Mouse (Mus musculus) heart, embryonic 13.5 days (tissue): ENCODE data around the gene Dbil5. TPM values are rescaled to one million over a fixed set of nuclear protein-coding genes. Genes with fewer than 3 reads are reported as not detected.
A peak's percentile ranks its signal among the peaks of the same experiment; 100 is the strongest.

Experiments used
- ATAC-seq: fragments of 200-750 bp; cut with Nextera tagmentation; 2 replicates; pipeline ENCODE4 v1.8.0; 2017; ENCODE audit warnings: moderate TSS enrichment; ENCODE audit not compliant: insufficient number of reproducible peaks, low FRiP score, low TSS enrichment; ENCODE audit errors: extremely low read depth
- H3K27ac ChIP-seq: fragments of 300-500 bp; sonication (generic); replicated peaks from 2 replicates; pipeline ENCODE4 v1.5.1; 2015; ENCODE audit warnings: moderate library complexity, mild to moderate bottlenecking, inconsistent platforms
- H3K27me3 ChIP-seq: fragments of 300-500 bp; sonication (generic); replicated peaks from 2 replicates; pipeline ENCODE4 v1.6.1; 2015; ENCODE audit warnings: mild to moderate bottlenecking, inconsistent platforms
- H3K36me3 ChIP-seq: fragments of 300-500 bp; sonication (generic); 2 replicates; pipeline ENCODE4 v1.6.1; 2015; ENCODE audit warnings: mild to moderate bottlenecking, inconsistent platforms
- H3K4me1 ChIP-seq: fragments of 300-500 bp; sonication (generic); 2 replicates; pipeline ENCODE4 v1.6.1; 2015; ENCODE audit warnings: inconsistent platforms
- H3K4me2 ChIP-seq: fragments of 300-500 bp; sonication (generic); 2 replicates; pipeline ENCODE4 v1.6.1; 2015; ENCODE audit warnings: inconsistent platforms, mild to moderate bottlenecking, moderate library complexity
- H3K4me3 ChIP-seq: fragments of 300-500 bp; sonication (generic); 2 replicates; pipeline ENCODE4 v1.5.1; 2015; ENCODE audit warnings: moderate library complexity, mild to moderate bottlenecking, inconsistent platforms
- H3K9ac ChIP-seq: fragments of 300-500 bp; sonication (generic); 2 replicates; pipeline ENCODE4 v1.6.1; 2015; ENCODE audit warnings: inconsistent platforms, mild to moderate bottlenecking, moderate library complexity
- H3K9me3 ChIP-seq: fragments of 300-500 bp; sonication (generic); 2 replicates; pipeline ENCODE4 v1.6.1; 2016; ENCODE audit warnings: inconsistent platforms
- WGBS: fragments of 180-500 bp; shearing (Covaris S2); methylation state at CpG from one replicate; pipeline ENCODE4 v1.1.7; 2015; ENCODE audit warnings: mixed read lengths; 5-methylcytosine and 5-hydroxymethylcytosine counted together
- polyA plus RNA-seq: library from polyadenylated mRNA; unstranded; fragments of >200 nt; fragmentation: Nextera tagmentation; extraction: Ambion mirVana; gene quantifications from 2 replicates; pipeline ENCODE4 v1.2.1, GENCODE M21; 2015

The Dbil5 gene
- polyA plus RNA-seq, 1 experiment from 2014 or later = 0.91 TPM

- ATAC-seq = no peak
- no peak overlapping the region for H3K4me3 ChIP-seq
- H3K9me3 ChIP-seq = no peaks in the 10 kb centered on the region
- H3K4me2 ChIP-seq = no peak overlapping the region
- H3K27me3 ChIP-seq = no peaks in the 10 kb centered on the region
- WGBS = 96% methylated on average over 2 of the region's 2 CpGs
- H3K9ac ChIP-seq = no peak overlapping the region
- H3K27ac ChIP-seq = no peak overlapping the region
- peaks cover 23% of the 10 kb centered on the region for H3K4me1 ChIP-seq
- peaks cover 52% of the 10 kb centered on the region for H3K36me3 ChIP-seq
These were observed 22.3 kb downstream of the Dbil5 start for GRCm38 (mm10) chr11:76239750-76240149.

- under 1% methylated on average over 61 of the region's 61 CpGs for WGBS
- Histone ChIP-seq H3K4me2 (peak within 1 kb of the TSS; percentile 95), H3K27ac (peak within 1 kb of the TSS; percentile 76), H3K36me3 (peaks cover 42% of the 10 kb centered on the region), H3K4me3 (peak within 1 kb of the TSS; percentile 89), H3K4me1 (peaks cover 29% of the 10 kb centered on the region), H3K27me3 (no peaks in the 10 kb centered on the region), H3K9ac (peak within 1 kb of the TSS; percentile 94), H3K9me3 (no peaks in the 10 kb centered on the region)
- peak; percentile 68 for ATAC-seq
These were observed 25.7 kb downstream of the Dbil5 start, which contains the start of the genes Mrm3 and Glod4 for GRCm38 (mm10) chr11:76242901-76243810. TSS of gene Mrm3 (plus strand) at chr11:76243715. TSS of gene Glod4 (minus strand) at chr11:76243725.

- peak overlapping the region; percentile 55; the same call in 1 of the 2 replicates for H3K27ac ChIP-seq
These were observed 26.6 kb downstream of the Dbil5 start for GRCm38 (mm10) chr11:76243811-76244546.

GRCm38 (mm10) chr11:76246439-76246838 is 29.0 kb downstream of the Dbil5 start:
- no peak for ATAC-seq
- H3K9me3 ChIP-seq = no peaks in the 10 kb centered on the region
- H3K27me3 ChIP-seq = no peaks in the 10 kb centered on the region
- H3K9ac ChIP-seq = no peak overlapping the region
- H3K27ac ChIP-seq = no peak overlapping the region
- H3K36me3 ChIP-seq = peaks cover 50% of the 10 kb centered on the region
- peaks cover 28% of the 10 kb centered on the region for H3K4me1 ChIP-seq
- H3K4me2 ChIP-seq = no peak overlapping the region
- no peak overlapping the region for H3K4me3 ChIP-seq

More at GRCm38 (mm10) chr11:76243811-76244546, 26.6 kb downstream of the Dbil5 start:
- peak overlapping the region; percentile 95 for H3K4me2 ChIP-seq
- H3K27me3 ChIP-seq = no peaks in the 10 kb centered on the region
- H3K9ac ChIP-seq = peak overlapping the region; percentile 94
- H3K36me3 ChIP-seq = peaks cover 42% of the 10 kb centered on the region
- no peaks in the 10 kb centered on the region for H3K9me3 ChIP-seq
- 2% methylated on average over 34 of the region's 34 CpGs for WGBS
- peak overlapping the region; percentile 89 for H3K4me3 ChIP-seq
- H3K4me1 ChIP-seq = peaks cover 29% of the 10 kb centered on the region
- ATAC-seq = no peak

- peaks cover 51% of the 10 kb centered on the region for H3K36me3 ChIP-seq
- H3K4me1 ChIP-seq = peaks cover 20% of the 10 kb centered on the region
- H3K4me3 ChIP-seq = no peak overlapping the region
- H3K9me3 ChIP-seq = no peaks in the 10 kb centered on the region
- no peak overlapping the region for H3K27ac ChIP-seq
- H3K4me2 ChIP-seq = no peak overlapping the region
- H3K9ac ChIP-seq = no peak overlapping the region
- WGBS = 40% methylated on average over 2 of the region's 2 CpGs
- no peaks in the 10 kb centered on the region for H3K27me3 ChIP-seq
- ATAC-seq = no peak
These were observed 29.8 kb downstream of the Dbil5 start for GRCm38 (mm10) chr11:76247239-76247638.

GRCm38 (mm10) chr11:76252036-76252435 is 34.6 kb downstream of the Dbil5 start:
- ATAC-seq = no peak
- Histone ChIP-seq H3K27ac (no peak overlapping the region), H3K4me3 (no peak overlapping the region), H3K36me3 (peaks cover 49% of the 10 kb centered on the region), H3K4me2 (no peak overlapping the region), H3K9me3 (no peaks in the 10 kb centered on the region), H3K4me1 (no peaks in the 10 kb centered on the region; the same call in 1 of the 2 replicates), H3K27me3 (no peaks in the 10 kb centered on the region), H3K9ac (no peak overlapping the region)
- WGBS = 56% methylated on average over 3 of the region's 3 CpGs

- Histone ChIP-seq H3K27ac (no peak overlapping the region), H3K36me3 (peaks cover 51% of the 10 kb centered on the region), H3K9ac (no peak overlapping the region), H3K4me2 (no peak overlapping the region), H3K4me3 (no peak overlapping the region), H3K9me3 (no peaks in the 10 kb centered on the region), H3K27me3 (no peaks in the 10 kb centered on the region), H3K4me1 (no peaks in the 10 kb centered on the region; the same call in 1 of the 2 replicates)
- 38% methylated on average over 5 of the region's 5 CpGs for WGBS
- no peak for ATAC-seq
These were observed 35.9 kb downstream of the Dbil5 start for GRCm38 (mm10) chr11:76253145-76253917.

GRCm38 (mm10) chr11:76253918-76254264 is 36.5 kb downstream of the Dbil5 start:
- no peak overlapping the region for H3K9ac ChIP-seq
- H3K36me3 ChIP-seq = peaks cover 49% of the 10 kb centered on the region
- H3K27ac ChIP-seq = no peak overlapping the region
- H3K9me3 ChIP-seq = no peaks in the 10 kb centered on the region
- ATAC-seq = no peak
- H3K4me2 ChIP-seq = no peak overlapping the region
- no peaks in the 10 kb centered on the region; the same call in 1 of the 2 replicates for H3K4me1 ChIP-seq
- H3K27me3 ChIP-seq = no peaks in the 10 kb centered on the region
- 77% methylated on average over 4 of the region's 4 CpGs for WGBS
- H3K4me3 ChIP-seq = no peak overlapping the region

- Histone ChIP-seq H3K9ac (no peak overlapping the region), H3K36me3 (peaks cover 43% of the 10 kb centered on the region), H3K4me2 (no peak overlapping the region), H3K4me3 (no peak overlapping the region), H3K27me3 (no peaks in the 10 kb centered on the region), H3K27ac (no peak overlapping the region), H3K4me1 (peaks cover under 1% of the 10 kb centered on the region; the same call in 1 of the 2 replicates), H3K9me3 (no peaks in the 10 kb centered on the region)
- WGBS = 65% methylated on average over 4 of the region's 4 CpGs
- ATAC-seq = no peak
These were observed 38.1 kb downstream of the Dbil5 start for GRCm38 (mm10) chr11:76255431-76256001.

- Histone ChIP-seq H3K4me3 (no peak overlapping the region), H3K4me2 (no peak overlapping the region), H3K4me1 (peaks cover 4% of the 10 kb centered on the region; the same call in 1 of the 2 replicates), H3K27me3 (no peaks in the 10 kb centered on the region), H3K9ac (no peak overlapping the region), H3K9me3 (no peaks in the 10 kb centered on the region), H3K27ac (no peak overlapping the region), H3K36me3 (peaks cover 43% of the 10 kb centered on the region)
- WGBS = 41% methylated on average over 5 of the region's 5 CpGs
- ATAC-seq = no peak
These were observed 38.7 kb downstream of the Dbil5 start for GRCm38 (mm10) chr11:76256129-76256528.
